Mouse (Mus musculus): ENCODE data around the gene Scn2b.

Gene Scn2b

DNA sequence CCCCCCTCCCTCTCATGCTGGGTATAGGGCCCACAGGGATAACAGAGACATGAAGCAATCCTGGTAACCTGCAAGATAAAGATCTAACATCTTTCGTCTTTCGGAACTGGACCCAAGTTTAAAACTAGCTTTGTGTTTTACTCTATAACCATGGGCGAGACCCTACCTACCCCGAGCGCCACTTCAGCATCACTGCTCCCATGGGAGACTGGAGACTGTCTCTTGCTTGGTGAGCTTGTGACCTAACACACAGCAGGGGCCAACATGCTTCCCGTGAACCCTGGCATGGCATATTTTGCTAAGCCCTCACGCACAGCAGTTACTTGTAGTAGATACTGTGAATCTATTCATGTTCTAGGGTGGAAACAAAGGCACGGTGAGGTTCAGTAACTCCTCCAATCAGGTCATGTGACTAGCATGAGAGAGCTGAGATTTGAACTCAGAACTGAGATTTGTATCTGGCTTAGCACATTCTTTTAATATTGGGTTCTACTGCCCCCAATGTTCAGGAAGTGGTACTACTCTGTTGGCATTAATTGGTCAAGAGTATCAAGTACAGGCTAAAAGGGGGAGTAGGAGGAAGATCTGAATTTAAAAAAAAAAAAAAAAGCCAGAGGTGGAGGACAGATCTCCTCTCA is 1.9 kb downstream of the Scn2b start:
- in situ Hi-C loops (cut with MseI, MboI): loop anchor here in 1 of 2 experiments (5.0 kb wide), 1 partner anchor 97 kb away; no protein-coding TSS in a partner anchor

DNA sequence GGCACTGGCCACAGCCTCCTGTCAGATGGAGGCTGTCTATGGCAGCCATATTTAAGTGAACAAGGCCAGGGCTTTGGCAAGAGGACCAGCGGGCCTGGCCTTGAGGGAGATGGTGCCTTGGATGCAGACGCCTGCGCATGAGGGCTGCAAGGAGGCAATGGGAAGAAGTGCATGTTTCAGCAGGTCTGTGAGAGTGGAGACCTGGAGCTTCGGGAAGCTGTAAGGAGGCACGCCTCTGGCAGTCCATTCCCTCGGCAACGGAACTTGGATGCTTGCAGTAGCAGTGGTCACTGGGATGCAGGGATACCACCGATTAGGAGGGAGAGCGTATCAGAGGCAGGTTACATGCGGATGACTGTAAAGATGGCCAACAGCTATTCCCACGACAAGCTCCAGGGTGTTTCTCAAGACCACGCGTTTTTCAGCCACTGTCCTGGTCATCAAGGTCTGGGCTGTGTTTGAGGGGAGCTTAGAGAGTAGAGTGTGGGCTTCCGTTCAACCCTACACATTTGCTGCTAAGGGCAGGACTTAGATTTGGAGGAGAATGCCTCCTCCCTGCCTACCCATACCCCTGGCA is 2.5 kb downstream of the Scn2b start:
- in situ Hi-C loops (cut with MseI, MboI): loop anchor here in 1 of 2 experiments (5.0 kb wide), 1 partner anchor 98 kb away; no protein-coding TSS in a partner anchor

DNA sequence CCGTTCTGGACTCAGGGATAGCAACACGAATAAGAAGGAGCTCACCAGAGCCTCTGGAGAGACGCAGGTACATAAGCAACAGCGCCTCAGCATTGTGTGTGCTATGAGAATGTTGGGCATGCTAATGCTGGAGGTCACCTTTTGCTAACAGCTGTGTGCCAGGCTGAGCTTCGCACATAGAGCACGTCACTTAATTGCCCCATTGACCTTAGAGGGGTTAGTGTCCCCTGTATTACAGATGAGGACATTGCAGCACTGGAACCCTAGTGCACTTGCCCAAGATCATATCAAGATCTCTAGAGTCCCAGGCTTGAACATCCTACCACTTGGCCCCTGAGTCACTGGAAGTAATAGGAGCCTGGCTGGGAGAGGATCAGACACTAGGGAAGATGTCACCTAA is 3.0 kb downstream of the Scn2b start:
- in situ Hi-C loops (cut with MseI, MboI): no loop called here

DNA sequence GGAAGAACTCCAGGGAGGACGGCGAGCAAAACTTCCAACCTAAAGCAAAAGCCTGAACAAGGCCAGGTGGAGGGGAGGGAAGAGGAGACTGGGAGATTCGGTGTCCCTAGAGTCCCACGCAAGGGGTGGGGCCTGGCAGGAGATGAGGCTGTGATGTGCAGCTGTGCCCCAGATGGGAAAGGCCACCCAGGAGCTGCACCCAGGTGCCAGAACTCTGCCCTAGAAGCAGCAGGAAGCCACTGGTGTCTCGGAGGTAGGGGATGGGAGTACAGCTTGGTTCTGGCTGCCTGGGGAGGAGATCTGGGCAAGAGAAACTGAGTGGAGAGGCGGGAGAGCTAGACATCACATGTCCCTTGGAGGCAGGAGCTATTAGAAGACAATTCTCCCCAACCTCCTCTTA is 3.4 kb downstream of the Scn2b start:
- in situ Hi-C loops (cut with MseI, MboI): no loop called here

DNA sequence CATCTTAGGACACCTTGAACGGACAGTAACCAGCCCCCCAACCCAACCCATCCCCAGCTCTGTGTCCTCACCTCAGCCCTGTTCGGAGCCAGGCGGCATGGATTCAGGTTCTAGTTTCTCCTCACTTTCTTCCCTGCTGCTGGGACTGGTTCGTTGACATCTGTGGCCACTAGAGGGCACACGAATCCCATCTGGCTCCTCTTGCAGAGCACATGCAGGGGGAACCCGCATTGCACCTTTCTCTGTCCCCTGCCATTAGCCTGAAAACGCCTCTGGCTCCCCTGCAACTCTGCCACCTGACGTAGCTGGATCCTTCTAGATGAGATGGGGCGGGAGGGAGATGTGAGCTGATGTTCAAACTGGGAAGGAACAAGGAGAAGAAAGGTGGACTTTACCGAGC is 4.2 kb downstream of the Scn2b start:
- in situ Hi-C loops (cut with MseI, MboI): no loop called here

DNA sequence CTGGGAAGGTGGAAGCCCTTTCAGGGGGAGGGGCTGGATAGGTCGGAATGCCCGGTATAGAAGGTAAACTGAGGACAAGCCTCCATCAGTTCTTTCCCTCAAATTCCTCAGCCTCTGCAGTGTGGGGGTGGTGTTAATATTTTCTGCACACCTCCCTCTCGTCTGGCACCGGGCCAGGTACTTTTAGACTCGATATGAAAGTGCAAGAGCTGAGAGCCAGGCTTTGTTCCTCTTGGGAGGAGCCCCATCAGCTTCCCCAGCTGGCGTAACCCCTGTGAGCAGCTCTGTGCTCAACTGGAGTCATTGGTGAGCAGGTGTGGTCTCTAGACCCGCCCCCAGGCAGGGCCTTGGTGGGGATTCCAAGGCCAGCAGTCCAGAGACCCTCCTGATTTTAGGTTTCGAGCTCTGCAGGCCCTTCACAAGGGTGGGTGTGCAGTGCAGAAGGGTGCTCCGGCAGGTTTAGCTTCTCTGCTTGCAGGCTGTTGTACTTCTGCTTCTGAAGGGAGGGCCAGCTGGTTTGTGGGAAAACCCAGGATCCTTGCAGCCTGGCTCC is 4.7 kb downstream of the Scn2b start:
- in situ Hi-C loops (cut with MseI, MboI): no loop called here

DNA sequence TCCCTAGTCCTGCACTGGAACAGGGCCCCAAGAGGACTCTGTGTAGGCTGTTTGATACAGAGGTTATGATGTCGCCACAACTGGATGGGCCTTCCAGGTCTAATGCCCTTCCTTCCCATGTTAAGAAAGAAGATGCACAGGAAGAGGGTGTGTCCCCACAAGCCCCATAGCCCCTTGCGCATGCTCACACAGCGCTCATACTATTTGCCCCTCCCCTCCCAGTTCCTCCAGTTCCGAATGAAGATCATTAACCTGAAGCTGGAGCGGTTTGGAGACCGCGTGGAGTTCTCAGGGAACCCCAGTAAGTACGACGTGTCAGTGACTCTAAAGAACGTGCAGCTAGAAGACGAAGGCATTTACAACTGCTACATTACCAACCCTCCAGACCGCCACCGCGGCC is 7.6 kb downstream of the Scn2b start:
- in situ Hi-C loops (cut with MseI, MboI): no loop called here

DNA sequence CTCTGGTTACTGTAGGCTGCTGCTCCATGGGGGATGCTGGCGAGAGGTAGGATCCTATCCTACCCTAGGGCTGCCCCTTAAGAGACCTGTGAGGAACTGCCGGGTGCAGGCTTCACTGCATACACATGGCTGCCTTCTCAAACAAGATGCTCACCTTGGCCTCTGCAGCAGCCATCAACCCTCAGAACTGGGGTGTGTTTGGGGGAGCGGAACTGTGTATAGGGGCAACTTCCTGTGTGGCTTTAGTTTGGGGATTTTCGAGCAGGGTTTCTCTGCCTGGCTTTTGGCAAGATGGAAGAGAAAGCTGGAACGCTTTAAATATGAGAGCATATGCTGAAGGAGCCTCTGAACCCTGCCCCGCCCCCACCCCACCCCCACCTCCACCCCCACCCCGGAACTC is 9.4 kb downstream of the Scn2b start:
- in situ Hi-C loops (cut with MseI, MboI): no loop called here

DNA sequence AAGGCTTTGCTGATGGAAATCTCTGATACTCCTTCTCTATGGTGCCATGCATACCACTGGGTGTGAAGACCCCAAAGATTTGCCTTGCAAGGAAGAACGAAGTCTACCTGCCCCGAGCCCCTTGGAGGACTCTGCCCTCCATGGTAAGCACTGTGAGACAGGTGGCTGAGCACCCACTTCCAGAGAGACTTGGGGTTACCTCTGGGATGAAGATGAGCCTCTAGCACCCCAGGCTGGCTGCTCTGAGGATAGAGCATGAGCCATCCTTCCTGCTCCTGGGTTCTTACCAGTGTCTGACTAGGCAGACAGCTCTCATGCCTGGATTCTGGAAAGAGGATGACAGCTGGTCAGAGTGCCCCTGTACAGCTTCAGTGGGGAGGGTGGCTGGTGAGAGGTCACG is 12.5 kb downstream of the Scn2b start:
- in situ Hi-C loops (cut with MseI, MboI): loop anchor here in 1 of 2 experiments (10.0 kb wide), 1 partner anchor 105 kb away; no protein-coding TSS in a partner anchor

DNA sequence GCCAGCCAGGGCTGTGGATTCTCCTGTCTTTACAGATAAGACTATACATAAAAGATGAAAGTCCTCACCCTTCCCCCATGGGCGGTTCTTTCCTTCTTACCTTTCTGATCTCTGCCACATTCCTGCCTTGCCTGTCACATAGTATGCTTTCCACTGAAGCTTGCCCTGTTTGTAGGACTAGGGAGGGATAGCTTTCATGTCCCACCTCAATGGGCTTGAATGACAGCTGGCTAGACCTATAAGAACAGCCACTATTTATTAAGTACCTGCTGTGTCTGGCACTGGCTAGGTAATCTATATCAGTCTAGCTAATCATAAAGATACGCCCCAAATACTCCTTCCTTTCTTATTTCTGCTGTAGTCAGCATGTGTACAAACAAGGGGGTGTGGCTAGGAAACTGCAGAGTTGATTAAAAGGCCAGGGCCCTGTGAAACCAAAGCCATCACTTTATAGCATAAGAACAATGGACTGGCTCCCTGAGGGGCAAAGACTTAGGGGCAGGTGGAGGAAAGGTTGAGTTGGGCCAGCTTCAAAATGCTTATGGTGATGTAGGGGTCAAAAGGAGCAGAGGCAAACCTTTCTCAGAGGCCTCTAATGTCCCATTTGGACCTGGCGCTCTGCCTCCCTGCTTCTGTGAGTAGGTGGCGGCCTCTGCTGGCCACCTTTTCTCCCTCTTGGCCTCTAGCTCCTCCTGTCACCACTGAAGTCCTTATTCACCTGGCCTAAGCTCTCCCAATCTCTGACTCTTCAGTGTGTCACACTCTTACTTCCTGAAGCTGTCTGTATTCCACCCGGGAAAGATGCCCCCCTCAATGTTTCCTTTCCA is 16.1 kb downstream of the Scn2b start:
- in situ Hi-C loops (cut with MseI, MboI): loop anchor here in 1 of 2 experiments (10.0 kb wide), 1 partner anchor 109 kb away; no protein-coding TSS in a partner anchor

DNA sequence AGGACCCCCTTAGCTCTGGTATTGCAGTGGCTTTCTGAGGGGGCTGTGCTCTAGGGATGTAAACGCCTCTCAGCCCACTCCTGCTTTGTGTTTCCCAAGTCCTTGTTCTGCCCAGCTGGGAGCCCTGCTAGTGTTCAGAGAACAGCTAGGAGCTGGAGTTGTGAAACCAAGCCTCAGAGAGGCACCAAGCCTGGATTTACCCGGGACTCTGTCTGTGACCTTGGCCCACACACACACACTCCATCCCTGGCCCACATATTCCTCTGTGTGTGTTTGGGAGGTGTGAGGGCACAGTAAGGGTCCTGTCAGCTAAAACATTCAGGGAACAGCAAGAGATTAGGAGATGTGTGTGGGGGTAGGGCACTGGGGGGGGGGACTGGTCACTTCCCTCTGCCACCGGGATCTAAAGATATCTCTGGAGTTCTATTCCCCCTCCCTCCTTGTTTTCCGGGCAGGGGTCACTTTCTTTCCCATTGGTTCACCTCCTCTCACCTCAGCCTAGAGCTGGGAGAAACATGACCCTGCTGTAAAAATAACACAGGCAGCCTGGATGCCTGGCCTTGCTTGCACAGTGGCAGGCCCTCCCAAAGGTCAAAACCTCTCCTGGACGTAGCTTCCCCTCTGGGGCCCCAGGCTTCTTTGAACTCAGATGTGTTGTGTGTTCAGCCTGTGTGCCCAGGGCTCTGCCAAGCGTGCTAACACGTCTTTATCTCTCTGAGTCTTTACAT is 19.0 kb downstream of the Scn2b start:
- in situ Hi-C loops (cut with MseI, MboI): loop anchor here in 1 of 2 experiments (10.0 kb wide), 1 partner anchor 112 kb away; no protein-coding TSS in a partner anchor

DNA sequence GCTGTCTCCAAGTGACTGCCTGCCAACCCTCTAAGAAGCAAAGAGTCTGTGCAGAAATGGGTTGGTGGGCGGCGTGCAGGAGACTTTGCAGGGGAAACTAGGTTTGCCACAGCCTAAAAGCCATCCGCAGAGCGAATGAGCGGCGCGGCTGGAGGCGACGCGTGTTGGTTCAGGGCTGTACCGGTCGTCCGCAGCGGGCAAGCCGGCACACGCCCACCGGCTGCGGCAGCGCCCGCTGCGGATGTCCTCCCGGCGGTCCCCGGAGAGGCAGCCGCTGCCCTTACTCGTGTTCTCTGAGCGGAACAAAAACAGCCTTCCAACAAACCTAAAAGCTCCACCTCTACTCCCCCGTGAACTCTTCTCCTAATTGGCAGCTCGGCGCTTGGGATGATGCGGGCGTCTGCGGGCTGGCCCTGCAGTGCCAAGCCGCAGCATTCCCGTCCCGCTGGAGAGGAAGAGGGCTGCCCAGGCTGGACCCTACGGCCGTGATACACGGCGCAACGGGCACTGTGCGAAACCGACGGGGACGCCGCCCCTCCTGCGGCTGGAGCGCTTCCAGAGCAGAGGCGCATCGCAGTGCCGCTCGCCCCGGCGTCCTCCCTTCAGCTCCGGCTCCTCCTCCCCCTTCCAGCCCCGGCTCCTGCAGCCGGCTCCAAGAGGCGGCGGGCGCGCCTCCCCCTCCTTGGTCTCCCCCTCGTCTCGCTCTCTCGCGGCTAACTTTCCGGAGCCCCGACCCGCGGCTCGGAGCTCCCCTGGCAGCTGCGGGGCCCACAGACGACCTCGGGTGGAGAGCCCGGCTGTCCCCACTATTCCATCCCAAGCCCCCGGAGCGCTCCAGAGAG is 20.8 kb downstream of the Scn2b start, which contains the start of gene Scn4b:
TSS of gene Scn4b (plus strand) at position 205 of the 842 bp plus-strand sequence.
- in situ Hi-C loops (cut with MseI, MboI): loop anchor here in 1 of 2 experiments (10.0 kb wide), 1 partner anchor 114 kb away; no protein-coding TSS in a partner anchor

DNA sequence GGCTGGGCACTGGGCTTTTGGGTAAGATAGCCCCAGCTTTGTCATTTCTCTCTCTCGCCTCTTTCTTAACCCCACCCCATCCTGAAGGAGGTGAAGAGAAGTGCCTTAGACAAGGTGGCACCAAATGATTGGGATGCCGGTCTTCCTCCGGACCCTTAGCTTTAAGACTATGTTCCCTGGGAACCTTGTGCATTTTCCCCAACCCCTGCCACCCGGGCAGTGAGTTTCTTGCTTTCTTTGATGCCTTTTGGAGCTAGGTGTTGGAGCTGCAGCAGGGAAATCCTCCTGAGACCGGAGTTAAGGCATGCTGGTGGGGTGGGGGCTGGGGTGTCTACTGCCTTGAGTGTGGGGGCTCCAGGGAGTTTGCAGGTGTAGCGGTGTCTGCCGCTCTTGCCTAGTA is 21.5 kb downstream of the Scn2b start:
- in situ Hi-C loops (cut with MseI, MboI): loop anchor here in 1 of 2 experiments (10.0 kb wide), 1 partner anchor 114 kb away; no protein-coding TSS in a partner anchor

DNA sequence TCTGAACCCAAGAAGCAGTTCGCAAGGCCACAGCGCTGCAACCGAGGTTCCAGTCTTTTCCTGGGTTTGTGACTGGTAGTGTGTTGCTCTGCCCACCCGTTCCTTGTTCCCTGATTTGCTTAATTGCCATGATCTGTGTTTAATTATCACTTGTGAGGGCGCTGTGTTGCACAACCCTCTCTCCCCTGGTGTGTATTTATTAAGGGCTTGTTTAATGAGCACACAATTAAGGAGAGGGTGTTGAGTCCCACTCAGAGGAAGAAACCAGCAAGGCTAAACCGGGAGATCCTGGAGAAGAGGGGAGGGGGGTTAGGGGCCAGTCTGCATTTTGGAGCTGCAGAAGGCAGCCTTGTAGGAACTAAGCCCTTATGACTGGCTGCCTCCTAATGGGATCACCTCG is 23.4 kb downstream of the Scn2b start:
- in situ Hi-C loops (cut with MseI, MboI): no loop called here

DNA sequence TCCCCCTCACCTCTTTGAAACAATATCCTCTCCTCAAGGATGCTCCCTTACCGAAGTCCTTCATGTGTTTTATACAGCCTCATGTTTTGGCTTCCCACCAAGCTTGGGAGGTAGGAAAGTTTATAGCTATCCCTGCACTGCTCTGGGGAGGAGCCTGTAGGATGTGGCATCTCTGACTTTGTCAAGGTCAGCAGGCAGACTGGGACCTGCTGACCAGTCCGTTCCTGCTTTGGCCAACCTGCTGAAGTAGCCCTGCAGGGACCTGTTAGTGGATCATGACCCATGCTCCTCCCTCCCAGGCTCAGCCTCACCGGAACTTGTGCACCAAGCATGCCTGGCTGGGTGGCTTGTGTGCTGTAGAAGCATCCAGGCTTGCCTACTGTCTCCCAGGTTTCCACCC is 25.1 kb downstream of the Scn2b start:
- in situ Hi-C loops (cut with MseI, MboI): no loop called here

DNA sequence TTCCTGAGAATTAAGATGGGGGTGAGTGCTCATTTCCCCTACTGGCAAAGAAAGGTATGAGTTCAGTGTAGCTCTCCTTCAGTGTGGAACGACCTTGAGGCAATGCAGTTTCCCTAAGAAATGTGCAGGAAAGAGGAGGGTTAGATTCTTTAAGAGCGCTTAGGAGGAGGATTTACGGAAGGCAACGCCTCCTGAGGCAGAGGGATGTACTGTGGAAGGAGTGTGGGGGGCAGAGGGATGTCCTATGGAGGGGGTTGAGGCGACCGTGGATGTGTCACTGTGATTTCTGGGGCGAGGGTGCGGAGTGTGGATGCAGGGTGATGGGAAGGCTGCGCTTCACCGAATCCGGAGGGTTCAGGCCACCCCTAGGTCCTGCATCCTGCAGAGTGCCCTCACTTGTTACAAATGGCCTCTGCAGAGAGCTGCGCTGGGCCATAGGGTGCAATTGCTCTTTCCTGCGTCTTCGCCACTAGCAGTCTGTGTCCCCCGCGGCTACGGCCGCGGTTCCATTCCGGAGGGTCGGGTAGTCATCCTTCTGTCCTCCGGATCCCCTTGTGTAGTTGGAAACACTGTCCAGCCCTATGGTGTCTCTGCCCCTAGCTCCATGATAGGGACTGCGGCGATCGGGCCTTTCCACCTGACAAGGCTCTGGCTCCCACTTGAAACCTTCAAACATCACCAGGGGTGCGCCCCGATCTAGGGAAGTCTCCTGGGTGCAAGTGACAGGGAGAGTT is 28.1 kb downstream of the Scn2b start:
- in situ Hi-C loops (cut with MseI, MboI): no loop called here

DNA sequence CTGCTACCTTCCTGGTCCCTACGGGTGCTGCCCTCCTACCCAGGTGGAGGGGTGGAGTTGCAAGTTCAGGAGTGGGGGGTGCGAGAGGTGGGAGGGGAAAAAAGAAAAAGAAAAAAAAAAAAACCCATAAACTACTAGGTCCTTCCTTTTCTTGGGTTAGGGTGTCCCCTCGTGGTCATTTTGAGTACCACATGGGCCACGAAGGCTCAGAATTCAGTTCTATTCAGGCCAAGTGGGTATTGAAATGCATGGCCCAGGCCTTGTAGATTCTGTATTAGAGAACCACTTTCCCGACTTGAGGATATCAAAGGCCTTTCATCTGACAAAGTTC is 28.6 kb downstream of the Scn2b start:
- in situ Hi-C loops (cut with MseI, MboI): no loop called here

DNA sequence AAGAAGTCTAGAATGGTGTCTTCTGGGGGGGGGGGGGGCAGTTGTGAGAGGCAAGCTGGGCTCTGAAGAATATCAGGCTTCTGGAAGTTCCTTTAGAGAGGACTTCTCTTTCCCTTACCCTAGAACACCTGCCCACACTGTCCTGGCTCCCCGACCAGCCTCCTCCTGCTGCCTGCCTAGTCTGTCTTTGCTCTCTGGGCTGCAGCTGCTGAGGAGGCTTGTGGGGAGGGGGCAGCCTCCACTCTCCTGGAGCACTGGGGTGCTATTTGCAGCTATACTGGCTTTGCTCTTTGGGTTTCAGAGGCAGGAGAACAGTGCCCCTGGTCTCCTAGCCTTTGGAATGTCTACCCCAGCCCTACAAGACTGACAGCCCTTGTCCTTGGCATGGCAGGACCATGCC is 33.4 kb downstream of the Scn2b start:
- in situ Hi-C loops (cut with MseI, MboI): no loop called here

DNA sequence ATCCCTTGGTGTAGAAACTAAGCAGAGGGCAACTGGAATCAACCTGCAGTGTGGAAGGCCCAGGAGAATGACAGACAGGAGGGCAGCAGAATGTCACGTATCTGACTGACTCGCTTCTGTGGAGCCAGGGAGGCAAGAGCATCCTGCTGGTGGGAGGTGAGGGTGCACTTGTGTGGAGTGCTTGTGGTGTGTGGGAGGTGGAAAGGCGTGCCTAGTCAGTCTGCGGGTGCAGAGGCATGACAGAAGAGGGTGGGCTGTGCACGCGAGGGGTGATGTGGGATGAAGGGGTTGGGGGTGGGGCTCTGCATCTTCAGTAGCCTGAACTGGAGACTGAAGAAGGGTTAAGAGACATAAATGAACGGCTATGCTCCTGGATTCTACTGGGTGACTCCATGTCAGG is 35.8 kb downstream of the Scn2b start:
- in situ Hi-C loops (cut with MseI, MboI): no loop called here

DNA sequence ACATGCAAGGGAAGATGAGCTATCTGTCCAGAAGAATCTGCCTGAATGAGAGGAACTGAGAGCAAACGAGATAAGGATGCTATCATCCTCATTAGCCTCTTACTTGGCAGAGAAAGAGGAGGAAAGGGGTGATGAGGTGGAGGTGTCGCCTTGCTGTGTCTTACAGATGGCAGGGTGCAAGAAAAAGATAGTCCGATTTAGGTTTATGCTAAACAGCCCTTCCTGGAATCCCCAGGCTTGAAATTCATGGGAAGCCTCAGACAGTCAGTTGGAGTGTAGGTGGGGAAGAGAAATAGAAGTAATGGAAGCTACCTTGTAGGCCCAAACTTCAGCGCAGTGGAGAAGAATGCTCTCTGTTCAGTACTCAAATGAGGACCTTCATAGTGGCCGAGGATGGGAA is 50.3 kb downstream of the Scn2b start:
- in situ Hi-C loops (cut with MseI, MboI): no loop called here

Measured in mouse trophoblast stem cell (cell line).